Mouse (Mus musculus) liver, adult 2 months (tissue): Measurements from ENCODE around the gene Wdr89.

Experiments used
- CTCF ChIP-seq: fragments of 200-500 bp; IDR thresholded peaks from 2 replicates; pipeline ENCODE4 v1.5.1; 2011; ENCODE audit warnings: low read depth, low read length, control low read depth
- POLR2A ChIP-seq: fragments of 200-500 bp; IDR thresholded peaks from 2 replicates; pipeline ENCODE4 v1.6.1; 2011; ENCODE audit warnings: low read length, control low read depth; ENCODE audit not compliant: insufficient read depth; ENCODE audit errors: extremely low read depth

- TF ChIP-seq CTCF (no peak), POLR2A (no peak)
Observed at GRCm38 (mm10) chr12:75635771-75636430, 33.4 kb downstream of the Wdr89 start.
